Mouse (Mus musculus) CD4-positive, CD25-positive, alpha-beta regulatory T cell (primary cell): ENCODE measurements around the gene Tpo. TPM values are rescaled to one million over a fixed set of nuclear protein-coding genes. Genes with fewer than 3 reads are reported as not detected.

Experiments used
- polyA plus RNA-seq: library from polyadenylated mRNA; unstranded; fragments of 100-300 nt; shearing (Covaris generic); gene quantifications from one replicate; pipeline ENCODE4 v1.2.1, GENCODE M21; 2017

Gene Tpo
- not detected for polyA plus RNA-seq

GRCm38 (mm10) chr12:30132524-30132923 is at the start of gene Tpo:
Tpo (minus strand) TSS chr12:30132624.

Other genes with a start within 250 kb of the Tpo start
- gene Pxdn, start 195.0 kb downstream of the Tpo start, polyA plus RNA-seq: not detected
- not detected for gene Sntg2, start 240.8 kb upstream of the Tpo start, polyA plus RNA-seq